Mouse (Mus musculus) stomach, embryonic 16.5 days (tissue): ENCODE measurements around the gene Zdhhc21. TPM values are rescaled to one million over a fixed set of nuclear protein-coding genes. Genes with fewer than 3 reads are reported as not detected.
A peak's percentile ranks its signal among the peaks of the same experiment; 100 is the strongest.

Source experiments
- ATAC-seq: fragments of 200-750 bp; cut with Nextera tagmentation; 2 replicates; pipeline ENCODE4 v1.8.0; 2017; ENCODE audit warnings: moderate number of reproducible peaks, moderate TSS enrichment; ENCODE audit not compliant: insufficient read depth, low FRiP score
- H3K27ac ChIP-seq: fragments of 300-500 bp; sonication (generic); 2 replicates; pipeline ENCODE4 v1.5.1; 2014; ENCODE audit warnings: low read length
- H3K27me3 ChIP-seq: fragments of 300-500 bp; sonication (generic); 2 replicates; pipeline ENCODE4 v1.6.1; 2014; ENCODE audit warnings: low read length, control low read depth, mixed read lengths; ENCODE audit not compliant: control insufficient read depth, insufficient read depth
- H3K36me3 ChIP-seq: fragments of 300-500 bp; sonication (generic); 2 replicates; pipeline ENCODE4 v1.6.1; 2014; ENCODE audit warnings: low read length; ENCODE audit not compliant: control insufficient read depth, insufficient read depth
- H3K4me1 ChIP-seq: fragments of 300-500 bp; sonication (generic); 2 replicates; pipeline ENCODE4 v1.6.1; 2014; ENCODE audit warnings: low read length, control low read depth, mixed read lengths; ENCODE audit not compliant: control insufficient read depth, insufficient read depth
- H3K4me2 ChIP-seq: fragments of 300-500 bp; sonication (generic); 2 replicates; pipeline ENCODE4 v1.6.1; 2014; ENCODE audit warnings: low read depth, low read length, mixed read lengths
- H3K4me3 ChIP-seq: fragments of 300-500 bp; sonication (generic); replicated peaks from 2 replicates; pipeline ENCODE4 v1.5.1; 2014; ENCODE audit warnings: mild to moderate bottlenecking, low read length
- H3K9ac ChIP-seq: fragments of 300-500 bp; sonication (generic); 2 replicates; pipeline ENCODE4 v1.6.1; 2014; ENCODE audit warnings: low read length
- H3K9me3 ChIP-seq: fragments of 300-500 bp; sonication (generic); replicated peaks from 2 replicates; pipeline ENCODE4 v1.6.1; 2016; ENCODE audit warnings: low read length, control low read depth; ENCODE audit not compliant: control insufficient read depth
- WGBS: fragments of 180-500 bp; shearing (Covaris S2); extraction: QIAGEN DNeasy Blood & Tissue Kit; methylation state at CpG from one replicate; pipeline ENCODE4 v1.1.7; 2014; 5-methylcytosine and 5-hydroxymethylcytosine counted together
- polyA plus RNA-seq: library from polyadenylated mRNA; unstranded; fragments of >200 nt; fragmentation: Nextera tagmentation; extraction: Ambion mirVana; gene quantifications from 2 replicates; pipeline ENCODE4 v1.2.1, GENCODE M21; 2015

Zdhhc21 gene
- polyA plus RNA-seq = 18.2 and 21.3 TPM in 2 replicates

GRCm38 (mm10) chr4:82859131-82860125 lies at the start of gene Zdhhc21:
Gene Zdhhc21 (minus strand): TSS chr4:82859958.
- Histone ChIP-seq H3K4me3 (peak within 1 kb of the TSS; percentile 74), H3K36me3 (no peaks in the 10 kb centered on the region), H3K4me1 (no peaks in the 10 kb centered on the region), H3K9ac (peak within 1 kb of the TSS; percentile 86), H3K27me3 (no peaks in the 10 kb centered on the region), H3K27ac (peak within 1 kb of the TSS; percentile 76), H3K4me2 (peak within 1 kb of the TSS; percentile 54), H3K9me3 (no peaks in the 10 kb centered on the region)
- 1% methylated on average over 82 of the region's 82 CpGs for WGBS
- ATAC-seq = peak; percentile 95

- no peaks in the 10 kb centered on the region for H3K36me3 ChIP-seq
- no peak for ATAC-seq
- no peaks in the 10 kb centered on the region for H3K4me1 ChIP-seq
- no peaks in the 10 kb centered on the region for H3K9me3 ChIP-seq
- no peak overlapping the region for H3K4me2 ChIP-seq
- no peak overlapping the region for H3K27ac ChIP-seq
- WGBS = 67% methylated on average over 10 of the region's 10 CpGs
- no peak overlapping the region for H3K9ac ChIP-seq
- no peaks in the 10 kb centered on the region for H3K27me3 ChIP-seq
- no peak overlapping the region for H3K4me3 ChIP-seq
Measured at GRCm38 (mm10) chr4:82895227-82895626, 35.5 kb upstream of the Zdhhc21 start.

DNA sequence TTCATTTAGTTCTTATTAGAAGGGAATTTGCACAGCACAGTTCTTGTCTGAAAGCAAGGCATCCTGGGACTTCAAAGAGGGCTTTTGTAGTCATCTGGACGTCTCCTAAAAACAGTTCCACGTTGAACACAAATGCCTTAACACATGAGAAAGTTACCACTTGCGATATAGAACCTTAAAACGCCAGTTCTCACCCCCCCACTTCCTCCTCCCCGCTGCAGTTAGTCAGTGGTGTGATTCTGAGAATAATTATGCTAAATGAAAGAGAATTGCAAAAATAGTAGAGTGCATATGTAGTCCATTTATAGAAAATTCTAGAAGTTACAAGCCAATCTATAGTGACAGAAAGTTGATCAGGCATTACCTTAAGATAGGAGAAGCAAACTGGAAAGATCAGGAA lies 32.5 kb upstream of the Zdhhc21 start:
- Histone ChIP-seq H3K4me3 (no peak overlapping the region), H3K27ac (peak overlapping the region; percentile 64; the same call in 1 of the 2 replicates), H3K4me2 (no peak overlapping the region), H3K9me3 (no peaks in the 10 kb centered on the region), H3K4me1 (no peaks in the 10 kb centered on the region), H3K27me3 (no peaks in the 10 kb centered on the region), H3K36me3 (no peaks in the 10 kb centered on the region), H3K9ac (no peak overlapping the region)
- no peak for ATAC-seq
- 84% methylated on average over 5 of the region's 5 CpGs for WGBS

DNA sequence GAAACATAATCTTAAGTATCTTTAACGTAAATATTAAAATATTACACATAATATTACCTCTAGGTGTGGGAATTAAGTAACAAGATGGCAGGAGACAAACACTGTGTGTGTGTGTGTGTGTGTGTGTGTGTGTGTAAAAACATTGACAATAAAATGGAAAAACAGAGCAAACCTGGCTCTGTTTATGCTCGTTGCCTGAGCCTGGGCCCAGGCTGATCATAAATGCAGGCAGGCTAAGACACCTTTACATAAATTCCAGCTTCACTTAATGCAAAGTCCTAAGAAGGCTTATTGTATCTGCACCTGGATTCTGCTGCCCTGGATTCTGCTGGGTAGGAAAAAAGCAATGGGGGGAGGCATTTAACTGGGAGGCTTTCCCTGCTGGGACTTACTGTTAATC lies 31.8 kb upstream of the Zdhhc21 start:
- Histone ChIP-seq H3K27me3 (no peaks in the 10 kb centered on the region), H3K9me3 (no peaks in the 10 kb centered on the region), H3K27ac (peak overlapping the region; percentile 64; the same call in 1 of the 2 replicates), H3K4me3 (no peak overlapping the region), H3K4me2 (no peak overlapping the region), H3K9ac (no peak overlapping the region), H3K4me1 (no peaks in the 10 kb centered on the region), H3K36me3 (no peaks in the 10 kb centered on the region)
- 56% methylated on average over 2 of the region's 2 CpGs for WGBS
- ATAC-seq = no peak

GRCm38 (mm10) chr4:82891049-82891448 lies 31.3 kb upstream of the Zdhhc21 start:
- H3K4me1 ChIP-seq = no peaks in the 10 kb centered on the region
- no peaks in the 10 kb centered on the region for H3K36me3 ChIP-seq
- 42% methylated on average over 7 of the region's 7 CpGs for whole genome bisulfite sequencing
- peak overlapping the region; percentile 77 for H3K27ac ChIP-seq
- no peak overlapping the region for H3K4me3 ChIP-seq
- no peaks in the 10 kb centered on the region for H3K27me3 ChIP-seq
- no peak overlapping the region for H3K9ac ChIP-seq
- no peak overlapping the region for H3K4me2 ChIP-seq
- no peaks in the 10 kb centered on the region for H3K9me3 ChIP-seq
- ATAC-seq = peak; percentile 80; the same call in 1 of the 2 replicates

GRCm38 (mm10) chr4:82890585-82890984 lies 30.8 kb upstream of the Zdhhc21 start:
- no peak overlapping the region for H3K9ac ChIP-seq
- peak overlapping the region; percentile 77 for H3K27ac ChIP-seq
- no peaks in the 10 kb centered on the region for H3K27me3 ChIP-seq
- H3K4me1 ChIP-seq = no peaks in the 10 kb centered on the region
- no peaks in the 10 kb centered on the region for H3K36me3 ChIP-seq
- H3K4me2 ChIP-seq = no peak overlapping the region
- ATAC-seq = peak; percentile 38; the same call in 1 of the 2 replicates
- H3K4me3 ChIP-seq = no peak overlapping the region
- H3K9me3 ChIP-seq = no peaks in the 10 kb centered on the region
- whole genome bisulfite sequencing = 56% methylated on average over 4 of the region's 4 CpGs

DNA sequence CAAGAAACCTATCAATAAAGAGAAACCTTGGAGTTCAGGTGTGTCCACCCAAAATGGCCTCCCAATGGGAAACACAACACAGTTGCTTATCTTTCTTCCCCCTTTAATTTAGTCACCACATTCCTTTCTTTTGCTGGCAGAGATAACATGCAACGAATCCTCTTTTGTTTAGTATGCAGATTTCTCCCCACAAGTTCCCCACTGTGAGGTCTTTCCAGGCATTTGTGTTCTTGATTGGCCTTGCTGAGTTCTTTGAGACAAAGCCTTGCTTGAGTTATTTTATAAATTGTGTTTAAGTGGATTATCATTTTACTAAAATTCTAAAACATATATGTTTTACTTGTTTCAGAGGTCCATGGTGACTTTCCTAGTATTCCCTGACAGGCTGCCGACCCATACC lies 26.4 kb upstream of the Zdhhc21 start:
- 59% methylated on average over 2 of the region's 2 CpGs for WGBS
- H3K4me3 ChIP-seq = no peak overlapping the region
- ATAC-seq = no peak

GRCm38 (mm10) chr4:82885535-82885913 lies 25.8 kb upstream of the Zdhhc21 start:
- H3K4me3 ChIP-seq = no peak overlapping the region
- WGBS = 22% methylated on average over 1 of the region's 1 CpGs
- ATAC-seq = peak; percentile 58; the same call in 1 of the 2 replicates
- no peaks in the 10 kb centered on the region for H3K36me3 ChIP-seq
- H3K9ac ChIP-seq = no peak overlapping the region
- H3K27ac ChIP-seq = no peak overlapping the region
- H3K27me3 ChIP-seq = no peaks in the 10 kb centered on the region
- no peaks in the 10 kb centered on the region for H3K9me3 ChIP-seq
- H3K4me1 ChIP-seq = peaks cover 4% of the 10 kb centered on the region; the same call in 1 of the 2 replicates
- H3K4me2 ChIP-seq = no peak overlapping the region

More for the DNA sequence above, 26.4 kb upstream of the Zdhhc21 start:
- Histone ChIP-seq H3K27me3 (no peaks in the 10 kb centered on the region), H3K4me2 (no peak overlapping the region), H3K9me3 (no peaks in the 10 kb centered on the region), H3K27ac (no peak overlapping the region), H3K9ac (no peak overlapping the region), H3K4me1 (peaks cover 4% of the 10 kb centered on the region; the same call in 1 of the 2 replicates), H3K36me3 (no peaks in the 10 kb centered on the region)
